Mouse (Mus musculus): ENCODE data around the gene Col16a1.

GRCm38 (mm10) chr4:130141786-130142185 lies 94.1 kb downstream of the Col16a1 start:
- TF ChIP-seq CTCF (IDR thresholded peaks at IDR 0.05; ENCODE audit: borderline replicate concordance, control insufficient read depth, extremely low read depth, insufficient read depth, low read length, poor library complexity) (no peak), POLR2A (IDR thresholded peaks at IDR 0.05; ENCODE audit: control insufficient read depth, extremely low read depth, insufficient read depth, low read length, poor library complexity) (no peak)

Measured in thymus, adult 2 months (tissue).